Mouse (Mus musculus): ENCODE measurements at regions not wholly inside any gene's neighbourhood (a gene's known extent, or its start where the extent isn't known, plus 50 kb on each side); places are given as distances from the start of the nearest gene placed in this dataset.
A peak's percentile ranks its signal among the peaks of the same experiment; 100 is the strongest.

DNA sequence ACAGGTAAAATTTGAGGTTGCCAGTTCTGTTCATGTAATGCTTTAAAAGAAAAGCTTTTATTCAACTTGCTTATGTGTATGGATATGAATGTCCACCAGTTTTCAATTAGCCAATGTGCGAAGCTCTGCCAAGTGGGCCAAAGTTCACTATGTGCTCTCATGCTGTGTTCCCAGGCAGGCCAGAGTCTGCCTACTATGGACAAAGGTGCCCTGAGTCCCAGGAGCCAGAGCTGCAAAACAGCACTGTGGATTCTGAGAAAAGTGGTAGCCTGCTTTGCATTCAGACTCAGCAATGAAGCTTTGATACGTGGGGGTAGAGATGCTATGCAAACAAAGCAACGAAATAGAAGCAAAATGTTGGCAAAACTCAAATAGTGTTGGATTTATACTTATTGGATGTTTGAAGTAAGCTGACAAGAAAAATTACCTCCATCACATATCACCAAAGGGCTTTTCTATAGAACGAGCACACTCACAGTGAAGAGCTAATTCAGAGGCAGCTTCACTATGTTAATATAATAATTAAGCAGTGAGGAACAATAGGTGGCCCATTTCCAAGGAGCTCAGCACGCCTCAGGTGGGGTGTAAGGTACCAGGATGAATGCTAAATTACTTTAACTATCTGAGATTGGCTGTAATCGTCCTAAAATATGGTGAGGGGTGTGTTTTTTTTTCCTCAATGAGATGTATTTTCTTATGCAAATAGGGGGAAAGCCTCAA lies 318.2 kb upstream of the Zeb2 start:
- intact Hi-C loops (cut with DNase I) = no loop called here
- DNase-seq = no peak

DNA sequence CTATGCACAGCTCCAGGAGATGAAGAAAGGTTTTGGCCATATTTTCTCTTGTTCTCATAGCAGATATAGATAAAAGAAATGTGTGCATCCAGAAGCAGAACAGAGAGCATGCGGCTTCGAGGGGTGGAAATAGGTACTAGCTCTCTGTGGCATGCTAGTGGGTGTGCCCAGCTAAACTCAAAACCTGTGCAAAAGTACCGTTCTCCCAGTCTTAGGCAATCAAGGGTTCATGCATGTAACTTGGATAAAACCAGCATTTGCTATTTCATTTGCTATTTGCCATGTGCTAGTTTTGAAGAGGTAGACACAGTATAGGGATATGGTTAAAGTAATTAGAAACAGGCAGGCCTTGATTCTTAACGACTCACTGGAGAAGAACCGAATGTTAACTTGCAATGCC lies 317.6 kb upstream of the Zeb2 start:
- no peak for DNase-seq
- intact Hi-C loops (cut with DNase I) = no loop called here

DNA sequence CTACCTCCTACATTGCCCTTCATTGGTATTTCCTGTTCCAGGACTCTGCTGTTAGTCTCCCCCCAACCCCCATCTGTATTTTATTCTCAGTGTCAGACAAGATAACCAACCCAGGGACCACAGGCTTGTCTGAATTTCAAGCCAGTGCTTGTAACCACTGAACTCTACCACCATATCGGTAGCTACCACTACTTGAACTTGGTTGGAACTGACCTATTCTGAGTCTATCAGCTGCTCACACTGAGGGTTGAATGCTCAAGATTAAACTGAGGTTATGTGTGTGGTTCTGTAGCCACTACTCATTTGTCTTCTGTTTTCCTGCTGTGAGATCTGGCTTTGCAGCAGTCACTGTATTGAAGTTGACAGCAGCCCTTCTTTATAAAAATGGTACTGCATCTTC lies 317.0 kb upstream of the Zeb2 start:
- no peak for DNase-seq
- intact Hi-C loops (cut with DNase I) = no loop called here

DNA sequence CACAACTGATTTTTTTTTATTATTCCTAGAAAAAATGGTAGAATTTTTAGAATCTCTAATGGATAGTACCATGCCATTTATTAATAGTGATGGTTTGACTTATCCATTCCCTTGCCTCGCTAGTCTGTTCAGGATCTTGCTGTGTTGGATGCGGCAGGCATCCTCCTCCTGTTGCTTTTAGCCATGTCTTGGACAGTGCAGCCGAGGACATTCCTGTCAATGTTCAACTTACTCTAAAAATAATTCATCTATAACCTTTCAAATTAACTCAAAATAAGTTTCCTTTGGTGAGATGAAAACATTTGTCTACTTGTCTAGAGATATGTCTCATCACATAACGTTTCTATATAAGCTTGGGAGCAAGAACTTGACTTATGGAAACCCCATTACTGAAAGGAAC lies 314.2 kb upstream of the Zeb2 start:
- no peak for DNase-seq
- intact Hi-C loops (cut with DNase I) = no loop called here

GRCm38 (mm10) chr2:45421774-45422173 lies 304.6 kb upstream of the Zeb2 start:
- intact Hi-C loops (cut with DNase I) = no loop called here
- no peak for DNase-seq

DNA sequence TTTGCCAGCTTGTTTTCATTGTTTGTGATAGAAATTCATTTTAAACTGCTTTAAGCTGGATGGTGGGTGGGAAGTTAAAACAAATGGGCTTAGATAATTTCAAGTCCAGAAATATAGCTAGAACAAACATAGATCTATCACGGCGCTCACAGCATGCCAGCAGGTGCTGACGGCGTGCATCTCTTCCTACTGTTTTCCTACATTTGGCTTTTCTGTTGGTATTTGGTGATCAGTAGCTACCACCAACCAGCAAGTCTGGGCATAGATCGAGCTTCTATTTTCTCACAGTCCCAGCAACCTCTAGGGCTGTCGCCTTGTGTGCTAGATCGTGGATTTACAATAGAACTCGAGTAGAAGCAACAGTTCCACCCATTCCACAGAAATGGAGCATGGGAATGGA lies 290.9 kb upstream of the Zeb2 start:
- no peak for DNase-seq
- intact Hi-C loops (cut with DNase I) = no loop called here

DNA sequence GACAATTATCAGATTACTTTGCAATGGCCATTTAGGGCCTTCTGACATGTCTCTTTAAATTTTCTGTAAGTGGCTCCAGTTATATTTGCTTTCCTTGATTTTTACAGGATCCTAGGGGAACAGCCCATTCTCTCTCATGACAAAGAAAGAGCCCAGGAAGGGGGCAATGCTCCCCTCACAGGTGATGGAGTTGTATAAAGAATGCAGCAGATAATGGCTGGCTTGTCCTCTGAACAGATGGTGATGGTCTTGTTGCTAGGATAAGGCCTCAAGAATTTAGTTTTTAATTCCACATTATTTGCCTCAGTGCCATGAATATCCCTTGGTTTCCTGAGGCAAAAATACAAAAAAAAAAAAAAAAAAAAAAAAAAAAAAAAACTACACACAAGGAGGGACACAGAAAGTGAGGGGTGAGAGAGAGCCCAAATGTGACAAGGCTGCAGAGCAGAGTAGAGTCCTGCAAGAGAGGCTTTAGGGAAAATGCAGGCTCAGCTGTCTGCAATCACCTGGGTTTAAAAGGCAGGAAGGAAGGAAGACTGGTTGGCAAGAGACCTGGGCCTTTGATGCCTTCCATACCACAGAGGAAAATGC lies 272.8 kb upstream of the Zeb2 start:
- intact Hi-C loops (cut with DNase I) = no loop called here
- DNase-seq = no peak

DNA sequence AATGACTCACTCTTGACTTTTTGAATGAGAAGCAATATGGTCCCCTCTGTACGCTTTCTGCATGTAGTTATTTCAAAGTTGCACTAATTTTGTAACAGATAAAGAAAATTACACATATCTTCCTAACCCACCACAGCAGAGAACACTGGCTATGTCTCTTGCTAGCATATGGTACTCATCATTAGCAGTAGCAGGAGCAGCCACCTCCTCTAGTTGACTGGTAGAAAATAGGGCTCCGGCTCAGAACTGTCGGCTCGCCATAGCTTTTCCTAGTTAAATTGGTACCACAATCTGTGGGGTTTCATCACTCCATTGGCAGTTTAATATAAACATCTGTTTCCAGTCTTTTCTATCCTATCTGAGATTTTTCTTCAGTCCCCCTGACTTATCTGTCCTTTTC lies 254.1 kb upstream of the Zeb2 start:
- intact Hi-C loops (cut with DNase I) = no loop called here
- no peak for DNase-seq

DNA sequence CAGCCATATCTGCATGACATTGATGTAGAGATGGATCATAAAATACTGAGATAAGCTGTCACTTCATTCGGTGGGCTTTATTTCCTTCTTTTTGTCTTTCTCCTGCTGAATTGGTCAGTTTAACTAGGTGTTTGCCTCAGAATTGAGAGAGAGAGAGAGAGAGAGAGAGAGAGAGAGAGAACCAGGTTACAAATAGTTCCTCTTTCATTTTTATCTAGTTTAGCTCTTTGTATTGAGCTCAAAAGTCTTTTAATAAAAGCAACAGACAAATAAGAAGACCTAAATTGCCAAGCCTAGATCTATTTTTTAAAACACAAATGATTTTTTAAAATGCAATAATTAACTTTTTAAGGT lies 253.4 kb upstream of the Zeb2 start:
- DNase-seq = no peak
- intact Hi-C loops (cut with DNase I) = no loop called here

DNA sequence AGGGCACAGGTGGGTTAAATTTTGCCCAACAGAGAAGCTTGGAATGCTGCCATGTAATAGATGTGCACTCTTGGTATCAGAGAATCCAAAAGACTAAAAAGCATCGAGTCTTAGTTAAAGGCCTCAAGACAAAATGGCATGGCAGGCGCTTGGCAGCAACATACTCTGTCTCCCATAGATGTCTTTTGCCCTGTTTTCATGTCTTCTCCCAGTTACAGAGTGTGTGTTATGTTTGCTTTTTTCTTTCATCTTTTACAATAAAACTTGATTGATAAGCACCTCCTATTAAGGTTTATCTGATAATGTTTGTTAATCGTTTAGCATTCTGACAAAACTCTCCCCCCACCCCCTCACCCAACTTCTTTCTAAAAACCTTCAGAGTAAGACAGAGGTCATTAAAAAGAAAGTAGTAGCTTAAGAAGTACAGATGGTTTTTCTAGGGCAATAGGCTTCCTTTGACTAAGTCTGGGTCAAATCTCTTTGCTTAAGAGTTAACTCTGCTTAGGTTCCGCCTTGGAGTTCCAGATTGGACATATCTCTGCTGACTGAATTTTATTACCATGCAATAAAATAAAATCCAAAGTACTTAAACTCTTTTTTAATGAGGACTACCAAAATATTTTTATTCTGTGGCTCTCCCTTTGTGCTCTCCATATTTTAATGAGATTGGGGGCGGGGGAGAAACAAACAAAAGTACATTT lies 252.9 kb upstream of the Zeb2 start:
- intact Hi-C loops (cut with DNase I) = no loop called here
- DNase-seq = no peak

- DNase-seq = no peak
These were observed 252.2 kb upstream of the Zeb2 start for GRCm38 (mm10) chr2:45369432-45369831.

GRCm38 (mm10) chr2:45367436-45368193 lies 250.4 kb upstream of the Zeb2 start:
- DNase-seq = no peak
- intact Hi-C loops (cut with DNase I) = no loop called here

More at GRCm38 (mm10) chr2:45369432-45369831, 252.2 kb upstream of the Zeb2 start:
- intact Hi-C loops (cut with DNase I) = no loop called here

- DNase-seq = no peak
- intact Hi-C loops (cut with DNase I) = no loop called here
These were observed 240.1 kb upstream of the Zeb2 start for GRCm38 (mm10) chr2:45357266-45357665.

GRCm38 (mm10) chr2:45356558-45357170 lies 239.5 kb upstream of the Zeb2 start:
- intact Hi-C loops (cut with DNase I) = no loop called here

GRCm38 (mm10) chr2:45356021-45356420 lies 238.8 kb upstream of the Zeb2 start:
- DNase-seq = no peak
- intact Hi-C loops (cut with DNase I) = no loop called here

More at GRCm38 (mm10) chr2:45356558-45357170, 239.5 kb upstream of the Zeb2 start:
- DNase-seq = no peak

DNA sequence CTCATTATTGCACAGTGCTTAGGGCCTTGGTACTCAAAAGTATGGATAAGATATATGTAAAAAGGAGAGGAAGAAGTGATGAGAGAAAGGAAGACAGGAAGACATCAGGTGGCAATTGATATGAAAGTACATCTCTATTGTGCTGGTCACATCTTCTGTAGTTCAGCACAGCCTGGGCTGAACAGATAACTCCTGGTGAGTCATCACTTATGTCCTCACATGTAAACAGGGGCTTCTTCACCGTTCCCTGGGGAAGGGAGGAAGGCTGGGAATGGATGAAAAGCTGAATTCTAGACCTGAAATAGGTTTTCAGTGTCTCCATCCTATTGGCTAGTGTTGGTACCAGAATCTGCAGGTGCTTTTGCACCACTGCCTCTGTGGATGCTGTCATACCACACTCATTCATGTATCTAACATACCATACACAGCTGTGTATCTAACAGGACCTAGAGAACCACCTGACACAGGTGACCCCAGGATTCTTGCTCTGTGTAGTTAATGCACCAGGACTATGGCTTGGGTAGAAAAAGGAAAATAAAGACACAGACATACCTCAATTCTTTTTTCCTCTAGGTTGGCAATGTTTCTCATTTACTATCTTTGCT lies 234.4 kb upstream of the Zeb2 start:
- no peak for DNase-seq
- intact Hi-C loops (cut with DNase I) = no loop called here

DNA sequence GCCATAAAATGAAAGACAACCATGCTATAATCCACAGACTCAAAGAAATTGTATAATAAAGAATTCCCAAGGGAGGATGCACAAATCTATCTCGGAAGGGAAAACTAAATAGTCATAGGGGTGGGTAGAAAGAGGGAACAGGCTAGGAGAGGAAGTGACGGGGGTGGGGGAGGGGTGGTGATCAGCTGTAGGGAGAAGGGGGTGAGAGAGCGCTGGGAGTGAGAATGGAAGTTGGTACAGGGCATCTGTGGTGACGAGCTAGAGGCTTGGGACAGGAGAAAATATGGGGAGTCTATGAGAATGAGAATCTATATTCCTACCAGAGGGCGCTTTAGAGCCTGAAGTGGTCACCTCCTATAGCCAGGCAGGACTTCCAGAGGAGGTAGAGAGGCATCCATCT lies 229.2 kb upstream of the Zeb2 start:
- DNase-seq = no peak

DNA sequence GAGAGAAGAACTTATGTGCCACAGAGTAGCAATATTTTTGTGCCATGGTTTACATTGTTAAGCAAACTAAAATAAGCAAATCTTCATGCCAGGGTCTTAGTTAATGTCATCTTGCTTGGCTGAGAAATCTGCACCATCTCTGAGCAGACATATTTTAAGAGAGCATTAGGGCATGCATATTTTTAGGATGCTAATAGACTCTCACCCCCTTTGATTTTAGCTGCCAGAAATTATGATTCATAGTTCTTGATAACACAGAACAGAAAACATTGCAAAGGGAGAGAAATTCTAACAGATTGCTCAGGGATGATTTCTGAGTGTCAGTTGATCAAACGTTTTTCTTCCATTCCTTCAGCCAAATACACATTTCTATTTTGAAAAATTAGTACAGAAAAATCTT lies 222.7 kb upstream of the Zeb2 start:
- intact Hi-C loops (cut with DNase I) = no loop called here
- no peak for DNase-seq

More for the DNA sequence above, 229.2 kb upstream of the Zeb2 start:
- intact Hi-C loops (cut with DNase I) = no loop called here

DNA sequence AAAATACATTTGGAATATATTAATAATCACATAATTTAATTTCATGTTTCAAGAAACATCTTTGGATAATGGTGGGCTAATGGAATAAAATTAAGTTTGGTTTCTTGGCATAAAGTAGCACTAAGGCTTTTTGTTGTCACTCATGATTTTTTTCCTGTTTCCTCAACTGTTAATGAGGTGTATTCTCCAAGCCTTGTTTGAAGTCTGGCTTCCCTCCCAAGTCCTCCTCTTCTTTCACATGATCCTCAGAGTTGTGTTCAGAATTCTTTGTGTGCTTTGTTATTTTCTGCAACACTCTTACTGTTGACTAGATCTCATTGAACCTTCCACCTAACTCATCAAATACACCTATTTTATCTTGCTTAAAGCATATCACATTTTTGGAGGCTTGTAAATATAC lies 221.6 kb upstream of the Zeb2 start:
- DNase-seq = no peak
- intact Hi-C loops (cut with DNase I) = no loop called here

DNA sequence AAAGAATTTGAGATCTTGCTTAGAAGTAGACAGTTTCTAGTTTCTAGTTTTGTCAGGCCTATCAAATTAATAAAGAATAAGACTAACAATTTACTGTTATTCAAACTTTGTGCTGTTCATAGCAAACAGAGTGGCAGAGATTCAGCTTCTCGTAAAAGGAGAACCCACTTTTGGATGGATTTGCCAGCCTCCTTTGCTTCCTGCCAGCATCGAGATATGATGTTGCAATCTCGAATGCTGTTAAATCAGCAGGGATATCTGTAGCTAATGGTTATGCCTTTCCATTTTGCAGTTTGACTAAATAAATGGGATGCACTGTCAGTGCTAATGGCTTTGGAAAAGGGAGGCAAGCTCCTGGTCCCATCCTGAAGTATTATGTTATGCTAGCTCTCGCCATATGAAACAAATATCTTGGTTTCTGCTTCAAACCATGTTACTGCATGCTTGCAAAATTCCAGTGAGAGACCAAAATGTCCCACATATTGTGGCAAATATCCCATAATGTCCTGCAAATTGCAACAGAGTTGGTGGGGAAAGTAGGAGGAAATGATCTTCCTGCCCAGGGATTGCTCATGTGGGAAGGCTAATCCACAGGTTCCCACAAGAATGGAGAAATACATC lies 199.9 kb upstream of the Zeb2 start:
- intact Hi-C loops (cut with DNase I) = no loop called here
- DNase-seq = peak in 1 of 2 experiments; percentile 5

All from gastrocnemius, postnatal 36 days (tissue).